Comparison of ENCODE assay signal across 8 mouse cellular contexts in genomic region chr3:86141886-86142262, GRCm38 (mm10). TPM values are rescaled to one million over a fixed set of nuclear protein-coding genes. Genes with fewer than 3 reads are reported as not detected.
A peak's percentile ranks its signal among the peaks of the same experiment; 100 is the strongest.
DNase-seq lines count a peak whose midpoint lies in the region; ATAC-seq and TF ChIP-seq lines count a peak whose summit lies in the region.

No protein-coding gene starts in this region.

- no peaks in the 10 kb centered on the region for H3K27me3 ChIP-seq in kidney, adult 2 months (replicated peaks; ENCODE audit: control insufficient read depth, insufficient read depth, low read length)
- H3K27me3 ChIP-seq in heart, embryonic 14.5 days (ENCODE audit: control insufficient read depth, insufficient read depth, low read length): no peaks in the 10 kb centered on the region
- H3K27me3 ChIP-seq in limb, embryonic 14.5 days (ENCODE audit: control insufficient read depth, insufficient read depth, low read length): no peaks in the 10 kb centered on the region
- no peaks in the 10 kb centered on the region for H3K27me3 ChIP-seq in midbrain, embryonic 15.5 days (replicated peaks)

- H3K36me3 ChIP-seq in kidney, adult 2 months (ENCODE audit: control insufficient read depth, insufficient read depth, low read length): peaks cover 12% of the 10 kb centered on the region
- peaks cover 48% of the 10 kb centered on the region for H3K36me3 ChIP-seq in heart, embryonic 14.5 days (ENCODE audit: control insufficient read depth, insufficient read depth, low read length)
- H3K36me3 ChIP-seq in limb, embryonic 14.5 days (ENCODE audit: control insufficient read depth, insufficient read depth, low read length): peaks cover 45% of the 10 kb centered on the region
- peaks cover 27% of the 10 kb centered on the region; the same call in 1 of the 2 replicates for H3K36me3 ChIP-seq in midbrain, embryonic 15.5 days (replicated peaks)

- DNase-seq in kidney, adult 2 months: peak; percentile 18
- DNase-seq in kidney, adult 11 months: no peak
- DNase-seq in brain, adult 2 months (ENCODE audit: low read depth, low spot score): peak; percentile 21
- DNase-seq in limb, embryonic 14.5 days (ENCODE audit: low spot score): no peak
- no peak for DNase-seq in right cerebral cortex, adult 18-20 months
- no peak for DNase-seq in right cerebral cortex, postnatal 25 days

- peak overlapping the region; percentile 2; the same call in 1 of the 2 replicates for H3K27ac ChIP-seq in kidney, adult 2 months (ENCODE audit: insufficient read depth, low read depth, low read length)
- H3K27ac ChIP-seq in heart, embryonic 14.5 days (replicated peaks in 1 of 2; ENCODE audit: control insufficient read depth in 1 of 2, insufficient read depth in 1 of 2, low read depth in 2 of 2, low read length in 2 of 2): peak overlapping the region; percentile 30 to 84
- peak overlapping the region; percentile 92 for H3K27ac ChIP-seq in limb, embryonic 14.5 days (replicated peaks; ENCODE audit: low read depth, low read length)
- H3K27ac ChIP-seq in midbrain, embryonic 15.5 days: peak overlapping the region; percentile 90

- H3K4me3 ChIP-seq in kidney, adult 2 months (ENCODE audit: insufficient read depth, low read depth, low read length): peak overlapping the region; percentile 68
- peak overlapping the region; percentile 84 to 97 for H3K4me3 ChIP-seq in heart, embryonic 14.5 days (ENCODE audit: control insufficient read depth in 1 of 2, insufficient read depth in 1 of 2, low read depth in 1 of 2, low read length in 2 of 2)
- H3K4me3 ChIP-seq in limb, embryonic 14.5 days (replicated peaks; ENCODE audit: low read length): peak overlapping the region; percentile 96
- peak overlapping the region; percentile 62 for H3K4me3 ChIP-seq in midbrain, embryonic 15.5 days

- peak overlapping the region; percentile 100 for H3K9ac ChIP-seq in heart, embryonic 14.5 days (ENCODE audit: low read length)
- peak overlapping the region; percentile 99 for H3K9ac ChIP-seq in limb, embryonic 14.5 days (ENCODE audit: low read depth, low read length, severe bottlenecking)
- H3K9ac ChIP-seq in midbrain, embryonic 15.5 days: peak overlapping the region; percentile 83

- peaks cover 6% of the 10 kb centered on the region; the same call in 1 of the 2 replicates for H3K4me1 ChIP-seq in kidney, adult 2 months (ENCODE audit: control insufficient read depth, insufficient read depth, low read length)
- H3K4me1 ChIP-seq in heart, embryonic 14.5 days (ENCODE audit: control insufficient read depth in 2 of 2, insufficient read depth in 2 of 2, low read length in 2 of 2): peaks cover 0 to 11% of the 10 kb centered on the region in 2 experiments; a peak in 3 of 4 replicates
- peaks cover 13% of the 10 kb centered on the region for H3K4me1 ChIP-seq in limb, embryonic 14.5 days (ENCODE audit: control insufficient read depth, insufficient read depth, low read length)
- peaks cover 20% of the 10 kb centered on the region for H3K4me1 ChIP-seq in midbrain, embryonic 15.5 days

- H3K4me2 ChIP-seq in heart, embryonic 14.5 days (ENCODE audit: low read length): peak overlapping the region; percentile 80
- peak overlapping the region; percentile 60 for H3K4me2 ChIP-seq in limb, embryonic 14.5 days (replicated peaks; ENCODE audit: low read depth, low read length, severe bottlenecking)
- peak overlapping the region; percentile 68 for H3K4me2 ChIP-seq in midbrain, embryonic 15.5 days

- 0% methylated on average over 18 of the region's 18 CpGs for WGBS in kidney, adult 2 months
- 0% methylated on average over 18 of the region's 18 CpGs for WGBS in heart, embryonic 14.5 days
- WGBS in limb, embryonic 14.5 days: 0% methylated on average over 18 of the region's 18 CpGs
- WGBS in midbrain, embryonic 15.5 days: under 1% methylated on average over 18 of the region's 18 CpGs

- H3K9me3 ChIP-seq in heart, embryonic 14.5 days (ENCODE audit: control insufficient read depth, low read length): no peaks in the 10 kb centered on the region
- H3K9me3 ChIP-seq in limb, embryonic 14.5 days (ENCODE audit: control insufficient read depth, low read length): no peaks in the 10 kb centered on the region
- H3K9me3 ChIP-seq in midbrain, embryonic 15.5 days: no peaks in the 10 kb centered on the region

- ATAC-seq in heart, embryonic 14.5 days (ENCODE audit: insufficient number of reproducible peaks, insufficient read depth, low FRiP score, low read depth): peak; percentile 59
- ATAC-seq in limb, embryonic 14.5 days (ENCODE audit: low FRiP score, low read depth): no peak; the same call in none of the 2 replicates
- ATAC-seq in midbrain, embryonic 15.5 days (replicated peaks): peak; percentile 59

- no peak for TF ChIP-seq POLR2A in kidney, adult 2 months (IDR thresholded peaks at IDR 0.05; ENCODE audit: low read depth, low read length)
- no peak for TF ChIP-seq POLR2A in limb, embryonic 14.5 days (IDR thresholded peaks at IDR 0.05; ENCODE audit: borderline replicate concordance, extremely low read depth, insufficient read depth, insufficient read length)

- TF ChIP-seq CTCF in kidney, adult 2 months (conservative IDR thresholded peaks at IDR 0.05; ENCODE audit: insufficient read depth, insufficient read length, low read depth, low read length): no peak

RNA-seq across cellular contexts. Expression of gene Rps3a1, which starts 0.6 kb away (rescaled TPM):
- 200 and 307 TPM in 2 replicates for polyA plus RNA-seq in kidney, adult 2 months (2012; rRNA removed)
- polyA plus RNA-seq in heart, embryonic 14.5 days (2014; fragmentation: Nextera tagmentation; extraction: Ambion mirVana): 819 and 883 TPM in 2 replicates
- polyA plus RNA-seq in limb, embryonic 14.5 days (2012; rRNA removed): 1,087 and 1,916 TPM in 2 replicates
- polyA plus RNA-seq in limb, embryonic 14.5 days (2014; fragmentation: Nextera tagmentation; extraction: Ambion mirVana): 1,503 and 1,577 TPM in 2 replicates
- 475 and 483 TPM in 2 replicates for polyA plus RNA-seq in midbrain, embryonic 15.5 days (2015; fragmentation: Nextera tagmentation; extraction: Ambion mirVana)

Comparison
In these comparisons a context has a peak if more than half of its experiments do, and no peak if none do; other contexts are left out.
1. DNase-seq: peak in kidney, adult 2 months (single experiment) and brain, adult 2 months (single experiment); none in kidney, adult 11 months (single experiment), limb, embryonic 14.5 days (single experiment), right cerebral cortex, adult 18-20 months (single experiment) and right cerebral cortex, postnatal 25 days (single experiment).
2. H3K27ac ChIP-seq: peak in every context shown above with its lines; median percentile 92 in limb, embryonic 14.5 days; 90 in midbrain, embryonic 15.5 days; 57 in heart, embryonic 14.5 days; 2 in kidney, adult 2 months.
3. Peak in every context shown above with its lines, with median percentiles within 50 percentile points of each other: H3K4me3 ChIP-seq, H3K4me2 ChIP-seq and H3K9ac ChIP-seq.